Mouse (Mus musculus) embryo, embryonic 11 days (tissue): ENCODE measurements around the gene Vopp1.
"Not testable (repeated sequence)": the region's sequence is repeated elsewhere in the genome, so short reads cannot be mapped to it uniquely, and the experiment has no call there.

Experiments
- DNase-seq: peaks from one replicate; pipeline ENCODE4 v3.0.0-alpha.2; 2015

The Vopp1 gene

DNA sequence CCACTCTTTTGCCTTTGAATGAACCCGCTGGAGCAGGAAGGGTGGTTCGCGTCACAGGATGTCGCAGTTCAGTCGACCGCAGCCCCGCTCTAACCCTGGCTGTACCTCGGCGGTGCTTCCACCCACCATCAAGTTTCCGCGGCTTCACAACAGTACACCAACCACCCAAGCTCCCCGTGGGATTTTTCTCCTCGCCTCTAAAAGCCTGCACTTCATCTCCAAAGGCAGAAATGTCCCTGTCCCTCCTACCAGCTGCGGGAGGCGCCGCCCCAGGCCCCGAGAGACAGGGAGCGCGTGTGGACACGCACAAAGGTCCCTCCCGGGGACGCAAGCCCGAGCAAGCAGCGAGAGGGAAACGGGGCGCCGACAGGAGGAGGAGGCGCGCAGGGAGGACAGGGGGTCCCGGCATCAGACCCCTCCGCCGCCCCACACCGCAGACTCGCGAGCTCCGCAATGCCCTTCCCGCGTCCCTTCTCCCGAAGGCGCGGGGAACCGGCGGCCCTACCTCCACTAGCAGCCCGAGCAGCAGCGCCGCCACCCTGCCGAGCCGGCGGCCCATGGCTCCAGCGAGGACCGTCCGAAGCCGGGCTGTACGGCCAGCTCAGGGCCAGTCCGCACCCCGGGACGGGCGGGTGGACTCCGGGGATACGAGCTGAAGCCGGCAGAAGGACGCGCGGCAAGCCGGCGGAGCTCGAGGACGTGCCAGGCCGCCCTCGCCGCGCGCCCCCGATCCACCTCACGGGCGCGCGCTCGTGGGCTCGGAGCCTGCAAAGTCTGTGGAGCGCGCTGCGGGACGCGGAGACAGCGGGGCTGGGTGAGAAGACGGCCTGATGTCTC, at the start of gene Vopp1:
Vopp1 (minus strand) TSS at position 738 of the 837 bp plus-strand sequence.
- peak; percentile 89 for DNase-seq

DNA sequence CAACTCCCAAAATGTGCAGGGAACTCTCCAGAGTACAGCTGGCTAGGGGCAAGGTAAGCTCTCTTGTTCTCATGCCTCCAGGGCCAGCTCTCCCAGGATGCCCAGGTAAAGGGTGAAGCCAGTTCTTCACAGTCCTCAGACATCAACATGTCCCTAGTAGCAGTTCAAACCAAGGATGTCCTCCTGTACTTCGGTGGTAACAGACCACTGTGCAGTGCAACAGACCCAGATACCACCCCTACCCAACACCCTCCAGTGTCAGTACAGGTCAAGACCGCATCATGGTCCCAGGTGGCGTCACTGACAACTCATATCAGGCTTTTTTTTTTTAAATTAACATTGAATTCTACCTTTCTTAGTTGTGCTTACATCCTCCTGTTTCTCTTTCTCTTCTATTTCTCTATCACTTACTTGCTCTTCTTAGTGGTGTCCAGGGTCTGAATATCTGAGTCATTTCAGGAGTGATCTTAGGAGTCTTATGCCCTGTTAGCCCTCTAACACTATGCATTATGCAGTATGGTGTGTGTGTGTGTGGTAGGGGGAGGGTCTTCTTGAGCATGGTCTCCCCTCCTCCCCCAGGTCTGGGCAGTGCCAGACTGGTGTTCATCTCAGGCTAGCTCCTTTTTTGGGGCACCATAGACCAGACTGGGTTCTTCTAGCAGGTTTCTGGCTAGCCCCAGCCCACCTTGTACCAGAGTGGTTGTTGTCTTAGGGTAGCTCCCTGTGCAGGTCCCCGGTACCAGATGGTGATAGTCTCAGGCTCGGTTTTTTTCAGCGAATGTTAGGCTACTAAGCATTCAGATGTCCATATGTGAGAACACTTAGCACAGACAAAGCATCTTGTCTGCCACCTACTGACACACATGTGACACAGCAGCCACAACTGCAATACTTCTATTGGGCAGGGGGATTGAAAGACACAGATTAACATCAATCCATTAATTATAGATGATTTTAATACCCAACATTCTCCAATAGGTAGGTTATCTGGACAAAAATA, 34.4 kb upstream of the Vopp1 start:
- peak; percentile 75 for DNase-seq

DNA sequence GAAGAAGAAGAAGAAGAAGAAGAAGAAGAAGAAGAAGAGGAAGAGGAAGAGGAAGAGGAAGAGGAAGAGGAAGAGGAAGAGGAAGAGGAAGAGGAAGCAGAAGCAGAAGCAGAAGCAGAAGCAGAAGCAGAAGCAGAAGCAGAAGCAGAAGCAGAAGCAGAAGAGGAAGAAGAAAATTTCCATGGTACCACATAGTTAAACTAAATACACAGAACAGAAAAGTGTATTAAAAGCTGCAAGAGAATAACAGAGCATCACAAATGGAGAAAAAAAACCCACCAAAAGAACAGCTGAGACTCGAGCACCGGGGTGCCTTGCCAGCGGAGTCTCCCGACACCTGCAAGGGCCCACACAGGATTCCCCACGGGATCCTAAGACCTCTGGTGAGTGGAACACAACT, 26.2 kb upstream of the Vopp1 start:
- DNase-seq, result not testable (repeated sequence)

DNA sequence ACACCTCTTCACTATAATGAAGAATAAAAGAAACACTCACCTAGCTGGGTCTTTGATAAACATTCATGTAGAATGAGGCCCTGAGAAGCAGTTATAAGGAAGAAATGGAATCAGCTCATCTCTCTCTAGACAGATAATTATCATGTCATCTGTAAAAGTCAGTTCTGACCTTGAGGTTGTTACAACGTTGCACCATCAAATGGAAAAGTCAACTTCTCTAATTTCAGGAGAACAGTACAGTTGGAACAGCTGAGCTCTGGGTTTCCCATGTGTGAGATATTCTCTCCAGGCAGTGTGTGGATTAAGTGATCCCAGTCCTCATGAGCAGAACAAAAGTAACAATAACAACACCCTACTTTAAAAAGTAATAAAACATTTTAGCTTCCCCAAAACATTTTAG, 25.3 kb upstream of the Vopp1 start, which contains the start of gene Vmn1r21:
Vmn1r21 (minus strand) TSS at position 58 of the 400 bp plus-strand sequence.
- DNase-seq, result no peak

DNA sequence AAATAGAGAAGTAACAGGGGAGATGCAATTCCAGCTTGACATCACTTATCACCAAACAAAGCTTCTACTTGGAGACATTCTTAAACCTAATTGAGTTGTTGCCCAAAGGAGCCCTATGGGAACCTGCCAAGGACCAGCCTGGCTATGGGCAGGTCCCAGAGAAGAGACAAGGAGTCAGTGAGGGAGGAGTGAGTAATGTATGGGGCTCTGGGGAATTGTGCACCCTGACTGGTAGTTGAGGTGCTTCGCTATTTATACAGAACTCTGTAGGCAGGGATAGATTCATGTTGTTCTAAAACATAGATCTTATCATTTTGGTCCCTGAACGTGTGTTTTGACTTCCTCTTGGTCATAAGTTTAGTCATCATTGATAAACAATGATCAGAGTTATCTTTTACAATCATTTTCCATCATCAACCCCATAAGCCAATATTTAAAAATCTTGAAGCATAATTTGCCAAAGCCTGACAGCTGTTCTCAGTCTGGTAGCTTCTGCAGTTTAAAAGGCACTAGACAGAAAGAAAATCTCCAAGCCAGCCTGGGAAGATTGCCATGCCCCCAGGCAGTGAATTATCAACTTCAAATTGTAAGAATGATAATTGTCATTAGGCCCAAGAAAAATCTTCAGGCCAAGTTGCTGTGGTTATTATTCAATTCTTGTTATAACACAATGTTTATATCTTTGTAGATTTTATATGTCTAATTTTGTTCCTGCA, 14.9 kb upstream of the Vopp1 start:
- DNase-seq, result no peak

DNA sequence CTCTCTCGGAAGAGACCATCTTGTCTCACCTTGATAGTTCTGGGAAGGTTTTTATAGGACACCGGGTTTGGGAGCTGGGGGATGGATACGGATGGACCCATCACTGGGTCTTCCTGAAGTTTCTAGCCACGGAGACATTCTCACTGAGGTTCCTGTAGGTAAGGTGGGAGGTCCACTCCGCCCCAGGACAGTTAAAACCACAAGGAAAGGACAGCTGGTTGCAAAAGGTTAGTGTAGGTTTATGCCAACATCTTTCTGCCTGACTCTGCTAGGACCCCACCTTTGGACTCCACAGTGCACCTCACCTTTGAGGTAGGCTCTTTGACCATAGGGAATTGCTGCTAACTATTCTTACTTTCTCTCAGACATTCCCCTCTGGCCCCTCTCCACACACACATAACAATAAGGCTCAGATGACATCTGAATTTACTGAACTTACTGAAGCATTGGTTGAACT, 328 bp upstream of the Vopp1 start:
- no peak for DNase-seq

DNA sequence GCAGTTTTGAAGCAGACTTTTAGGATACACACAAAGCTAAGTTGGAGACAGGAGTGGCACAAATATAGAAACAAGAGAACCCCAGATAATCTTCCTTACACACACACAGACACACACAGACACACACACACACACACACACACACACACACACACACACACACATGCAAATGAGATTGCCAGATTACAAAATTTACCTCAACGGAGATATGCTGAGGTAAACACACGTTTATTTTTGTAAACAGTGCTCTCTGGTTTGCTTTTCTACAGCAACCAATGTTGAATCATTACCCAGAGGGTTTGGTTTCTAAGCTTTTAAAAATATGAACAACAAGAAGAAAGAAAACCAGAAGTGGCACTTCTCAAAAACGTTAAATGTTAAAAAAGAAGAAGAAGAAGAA, 1.5 kb downstream of the Vopp1 start:
- no peak for DNase-seq

DNA sequence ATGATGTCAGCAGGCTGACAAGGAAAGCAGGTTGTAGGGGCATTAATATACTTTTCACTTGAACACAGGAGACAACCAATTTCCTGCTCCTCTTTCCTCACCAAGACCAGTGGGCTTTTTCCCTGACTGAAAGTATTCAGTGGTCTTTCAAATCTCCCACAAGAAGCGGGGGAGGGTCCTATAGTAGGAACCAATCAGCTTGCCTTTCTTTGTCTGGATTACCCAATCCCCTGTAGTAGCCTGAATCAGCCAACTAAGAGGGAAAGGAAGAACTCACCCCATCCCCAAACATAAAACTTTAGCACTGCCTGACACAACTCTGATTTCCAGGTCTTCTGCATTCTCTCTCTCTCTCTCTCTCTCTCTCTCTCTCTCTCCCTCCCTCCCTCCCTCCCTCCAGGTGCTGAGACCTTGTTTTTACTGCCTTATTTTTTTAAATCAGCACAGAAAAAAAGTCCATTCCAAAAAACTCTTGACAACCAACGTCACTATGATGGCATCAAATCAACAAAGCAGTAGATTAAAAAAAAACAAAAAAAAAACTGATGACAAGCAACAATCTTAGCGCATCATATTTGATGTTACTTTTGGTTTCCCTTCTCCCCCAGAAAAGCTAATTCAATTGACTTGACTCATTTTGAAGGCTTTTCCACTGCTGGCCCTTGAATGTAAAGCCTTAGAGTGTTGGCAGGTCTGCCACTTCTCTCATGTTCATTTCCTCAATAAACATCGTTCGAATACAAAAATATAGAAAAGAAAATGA, 2.1 kb downstream of the Vopp1 start:
- DNase-seq, result peak; percentile 82

DNA sequence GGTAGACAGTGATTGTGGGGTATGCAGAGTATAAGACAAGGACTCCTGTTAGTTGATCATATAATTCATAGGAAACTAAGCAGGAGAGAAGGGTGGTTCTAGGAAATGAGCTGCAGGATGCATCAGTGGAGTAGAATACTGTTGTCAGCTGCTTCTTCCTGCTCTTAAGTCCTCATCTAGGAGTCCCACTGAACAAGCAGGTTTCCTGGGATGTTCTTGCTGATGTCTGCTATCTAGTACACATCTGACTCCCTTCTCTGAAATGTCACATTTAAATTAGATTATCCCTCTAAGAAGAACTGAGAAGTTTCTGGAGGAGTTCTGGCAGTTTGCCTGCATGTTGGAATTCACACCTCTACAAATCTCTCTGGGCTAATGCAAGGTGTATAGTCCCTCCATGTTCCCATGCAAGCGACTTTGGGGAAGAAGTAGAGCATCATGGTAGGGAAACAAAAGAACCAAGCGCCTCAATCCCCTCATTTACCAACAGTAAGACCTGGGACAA, 10.5 kb downstream of the Vopp1 start:
- no peak for DNase-seq

DNA sequence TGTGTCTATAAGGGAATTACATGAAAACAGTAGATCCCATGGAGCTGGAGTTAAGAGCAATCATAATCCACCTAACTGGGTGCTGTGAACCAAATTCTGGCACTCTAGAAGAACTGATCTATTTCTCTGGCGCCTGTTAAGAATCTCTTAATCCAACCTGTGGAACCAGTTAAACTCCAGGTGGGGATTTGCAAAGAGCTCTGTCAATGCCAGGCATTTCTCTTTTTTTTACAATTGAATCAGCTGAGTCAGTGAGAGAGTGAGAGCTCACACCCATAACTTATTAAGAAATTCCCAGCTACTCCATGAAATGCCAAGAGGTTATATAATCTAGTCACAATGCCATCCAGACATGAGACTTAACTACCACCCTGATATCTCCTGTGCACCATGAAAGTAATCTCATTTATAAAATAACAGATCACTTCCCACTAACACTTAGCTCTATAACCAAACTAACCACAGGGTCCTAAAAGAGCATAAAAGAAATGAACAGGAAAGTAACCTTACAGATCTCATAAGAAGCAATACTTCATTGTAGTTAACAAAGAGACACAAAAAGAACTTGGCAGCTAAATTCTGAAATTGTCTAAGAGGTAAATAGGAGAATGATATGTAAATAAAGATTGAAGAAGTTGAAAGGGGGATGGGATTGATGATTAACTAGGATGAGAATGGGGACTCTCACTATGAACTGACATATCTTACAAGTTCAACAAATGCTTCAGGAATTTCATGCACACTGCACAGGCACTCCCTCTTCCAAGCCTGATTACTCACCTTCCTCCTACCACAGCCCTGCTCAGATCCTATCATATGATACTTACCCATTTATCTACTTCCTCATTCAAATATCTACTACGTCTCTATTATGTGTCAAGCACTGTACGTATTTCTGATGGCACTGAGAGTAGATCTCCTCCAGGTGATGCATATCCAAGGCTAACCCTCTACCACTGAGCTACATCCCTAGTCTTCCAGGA, 12.9 kb downstream of the Vopp1 start:
- no peak for DNase-seq

DNA sequence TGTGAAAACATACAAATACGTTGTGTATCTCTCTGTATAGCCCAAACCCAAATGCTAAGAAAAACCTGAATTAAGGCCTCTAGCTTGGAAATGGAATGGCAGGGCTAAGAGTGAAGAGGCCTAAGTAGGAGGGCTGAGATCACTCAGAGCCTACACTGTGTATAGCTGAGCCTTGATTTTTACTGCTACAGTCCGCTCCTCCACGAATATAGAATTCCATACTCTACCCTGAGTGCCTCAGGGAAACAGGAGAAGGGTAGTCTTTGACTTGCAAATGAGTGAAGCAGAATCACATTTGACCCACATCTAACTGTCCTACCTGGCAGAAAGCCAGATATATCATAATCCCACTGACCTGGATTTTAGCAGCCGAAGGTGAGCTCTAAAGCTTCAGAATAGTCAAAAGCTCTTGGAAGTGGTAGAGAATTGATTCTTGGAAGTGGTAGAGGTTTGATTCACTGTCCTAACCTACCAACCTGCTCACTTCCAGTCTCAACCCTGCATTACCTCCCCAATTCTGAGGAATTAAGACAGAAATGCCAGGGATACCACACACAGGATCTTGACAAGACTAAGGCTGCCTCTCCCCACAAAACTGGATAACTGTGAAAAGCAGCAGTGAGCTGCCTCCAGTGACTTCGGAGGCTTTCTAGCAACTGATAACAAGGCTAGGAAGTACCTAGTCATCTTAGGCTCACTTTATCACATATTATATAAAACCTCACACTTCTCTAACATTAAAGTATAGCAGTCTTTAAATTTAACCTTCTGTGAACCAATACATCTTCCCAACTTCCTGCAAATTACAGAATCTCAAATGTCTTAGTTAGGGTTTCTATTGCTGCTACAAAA, 19.5 kb downstream of the Vopp1 start:
- no peak for DNase-seq

DNA sequence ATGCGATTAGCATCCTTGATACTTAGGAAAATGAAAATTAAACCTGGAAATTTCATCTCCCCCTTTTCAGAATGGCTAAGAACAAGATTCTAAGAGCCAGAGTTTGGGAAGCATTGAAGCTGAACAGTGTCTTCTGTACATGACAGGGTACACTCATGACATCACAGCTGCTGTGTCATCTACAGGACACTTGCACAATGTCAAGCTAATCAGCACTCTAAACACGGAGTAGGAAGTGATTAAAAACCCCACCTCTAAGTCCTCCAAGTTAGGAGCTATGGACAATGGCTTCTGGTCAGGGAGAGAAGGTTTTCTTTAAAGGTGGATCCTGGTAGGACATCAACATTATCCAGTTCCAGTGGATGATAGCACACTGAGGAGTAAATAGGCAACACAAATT, 21.8 kb downstream of the Vopp1 start:
- no peak for DNase-seq

DNA sequence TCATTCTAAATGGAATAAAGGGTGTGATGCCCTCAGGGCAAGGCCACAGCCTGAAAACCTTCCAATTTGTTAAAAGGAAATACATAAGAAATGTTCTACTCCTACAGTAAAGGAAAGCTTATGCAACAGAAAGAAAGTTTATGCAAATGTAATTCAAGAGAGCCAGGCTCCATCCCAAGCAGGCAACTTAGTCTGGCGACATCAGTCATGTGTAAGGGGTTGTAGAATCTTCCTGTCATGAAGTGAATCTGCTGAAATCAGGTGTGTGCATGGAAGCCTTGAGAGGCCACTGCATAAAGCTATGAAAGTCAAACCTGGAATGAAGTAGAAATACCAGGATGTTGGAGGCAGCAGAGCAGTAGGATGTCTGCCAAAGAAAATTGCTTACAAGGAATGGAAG, 26.0 kb downstream of the Vopp1 start:
- DNase-seq, result no peak

DNA sequence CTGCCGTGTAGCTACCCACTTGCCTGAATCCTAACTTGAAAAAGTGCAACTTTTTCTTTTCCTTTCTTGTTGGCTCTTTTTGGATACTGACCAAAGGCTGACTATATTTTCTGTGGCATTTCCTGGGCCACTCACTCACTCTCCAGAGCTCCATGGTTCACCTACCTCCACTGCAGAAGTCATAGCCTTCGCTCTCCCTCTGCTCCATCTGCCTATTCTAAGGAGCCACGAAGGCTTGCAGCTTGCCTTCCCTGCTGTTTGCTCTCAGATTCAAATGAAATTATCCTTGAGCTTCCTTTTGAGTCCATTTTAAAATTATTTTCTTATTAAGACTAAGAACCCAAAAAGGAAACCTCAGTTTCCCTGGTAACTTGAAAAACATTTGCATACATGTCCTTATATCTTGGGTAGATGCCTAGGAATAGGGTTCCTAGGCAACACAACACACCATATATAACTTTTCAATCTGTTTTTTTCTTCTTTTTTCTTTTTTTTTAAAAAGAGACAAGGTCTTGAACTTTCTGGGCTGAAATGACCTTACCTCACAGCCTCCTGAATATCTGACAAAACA, 28.0 kb downstream of the Vopp1 start:
- no peak for DNase-seq

DNA sequence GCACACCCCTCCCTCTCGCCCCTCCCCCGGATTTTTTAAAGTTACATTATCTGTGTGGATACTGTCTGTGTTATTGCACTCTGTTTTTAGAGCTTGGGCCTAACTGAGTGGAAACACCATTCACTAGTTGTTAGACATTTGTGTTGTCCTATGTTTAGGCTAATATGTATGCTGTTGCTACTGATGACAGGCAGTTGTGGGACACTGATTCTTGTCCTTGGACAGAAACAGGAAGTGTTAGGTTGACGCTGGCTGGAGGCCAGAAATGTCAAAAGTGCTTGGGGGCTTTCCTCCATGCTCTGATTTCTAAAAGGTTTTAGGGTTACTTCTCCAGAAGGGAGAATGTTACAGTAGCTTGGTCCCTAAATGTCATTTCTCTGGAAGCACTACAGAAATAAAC, 29.1 kb downstream of the Vopp1 start:
- DNase-seq, result no peak

DNA sequence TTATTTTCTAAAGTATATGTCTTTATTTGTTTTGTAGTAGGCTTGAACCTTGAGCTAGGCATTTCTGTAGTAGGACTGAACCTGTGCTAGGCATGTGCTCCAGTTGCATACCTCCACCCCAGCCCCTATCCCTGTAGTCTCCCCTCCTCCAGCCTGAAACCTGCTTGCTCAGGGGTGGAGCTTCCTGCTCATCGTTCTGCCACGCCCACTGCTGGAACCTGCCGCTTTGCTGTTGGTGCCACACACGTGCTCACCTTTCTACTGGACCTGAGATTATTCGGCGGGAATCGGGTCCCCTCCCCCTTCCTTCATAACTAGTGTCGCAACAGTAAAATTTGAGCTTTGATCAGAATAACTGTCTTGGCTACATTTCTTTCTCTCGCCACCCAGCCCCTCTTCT, 32.1 kb downstream of the Vopp1 start:
- not testable (repeated sequence) for DNase-seq

DNA sequence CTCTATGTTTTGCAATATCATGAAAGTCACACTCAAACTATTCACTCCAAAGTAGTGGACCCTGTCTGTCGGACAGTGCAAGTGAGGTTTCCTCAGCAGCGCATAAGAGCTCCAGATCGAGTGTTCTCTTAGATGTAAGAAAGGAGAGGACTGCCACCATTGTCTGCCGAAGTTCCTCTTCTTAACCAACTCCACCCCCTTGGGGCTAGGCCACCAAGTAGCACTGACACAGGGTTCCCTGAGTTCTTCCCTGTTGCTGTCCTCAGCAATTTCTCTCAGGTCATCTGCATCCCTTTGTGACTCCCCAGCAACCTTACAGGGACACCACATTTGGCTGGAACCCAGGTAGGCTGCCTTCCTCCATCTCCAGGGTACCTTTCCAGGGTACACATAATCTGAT, 34.4 kb downstream of the Vopp1 start:
- no peak for DNase-seq

DNA sequence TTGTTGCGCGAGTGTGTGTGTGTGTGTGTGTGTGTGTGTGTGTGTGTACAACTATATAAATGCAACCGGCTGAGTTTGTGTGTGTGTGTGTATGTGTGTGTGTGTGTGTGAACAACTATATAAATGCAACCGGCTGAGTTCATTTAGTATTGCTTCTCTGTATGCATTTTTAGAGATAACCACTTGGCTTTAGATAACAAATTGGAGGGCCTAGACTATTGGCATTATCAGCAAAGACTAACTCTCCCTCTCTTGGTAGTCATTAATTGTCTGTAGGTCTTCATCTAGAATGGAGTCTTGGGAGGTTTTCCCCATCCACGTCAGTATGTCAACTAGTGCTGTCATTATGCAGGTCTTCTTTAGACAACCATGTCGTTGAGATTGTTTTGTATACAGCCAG, 37.6 kb downstream of the Vopp1 start:
- DNase-seq, result no peak

DNA sequence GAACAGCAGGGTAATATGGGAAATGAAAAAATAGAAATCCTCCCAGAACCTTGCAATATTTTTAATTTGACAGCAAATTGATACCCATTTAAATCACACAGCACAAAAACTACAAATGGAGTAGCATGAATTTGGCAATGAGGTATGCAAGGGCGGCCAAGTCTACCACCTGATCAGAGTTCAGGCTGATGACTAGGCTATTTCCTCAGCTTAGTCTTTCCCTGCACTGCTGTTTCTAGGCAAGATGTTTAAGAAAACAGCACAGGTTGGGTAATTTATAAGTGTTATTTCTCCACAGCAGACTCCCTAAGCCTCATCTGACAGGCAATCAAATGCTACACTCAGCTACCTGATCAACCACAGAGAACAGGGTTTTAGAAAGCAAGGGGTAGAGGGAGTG, 40.7 kb downstream of the Vopp1 start:
- DNase-seq, result no peak
